Mouse (Mus musculus): ENCODE results near the gene Scyl3.
A peak's percentile ranks its signal among the peaks of the same experiment; 100 is the strongest.

Scyl3 gene

GRCm38 (mm10) chr1:163928846-163929245 is at the start of gene Scyl3:
Scyl3 (plus strand) TSS chr1:163929100.
- DNase-seq (ENCODE audit: low spot score in 2 of 2), result no peak

DNA sequence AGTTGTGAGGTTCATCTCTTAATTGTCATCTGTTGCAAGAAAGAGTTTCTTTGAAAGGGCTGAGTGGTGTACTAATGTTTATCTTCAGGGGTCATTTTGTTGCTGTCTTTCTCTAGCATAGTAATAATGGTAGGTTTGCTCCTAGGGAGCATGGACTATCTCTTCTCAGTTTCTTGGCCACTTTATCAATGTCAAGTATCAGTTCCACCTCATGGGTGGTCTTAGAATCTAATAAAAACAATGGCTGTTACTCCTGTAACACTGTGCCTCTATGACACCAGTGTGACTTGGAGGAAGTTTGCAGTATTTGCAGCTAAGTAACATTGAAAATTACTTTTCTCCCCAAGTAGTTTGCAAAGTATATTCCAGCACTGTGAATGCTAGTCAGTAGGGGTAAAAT is 39.3 kb upstream of the Scyl3 start:
- no peak for DNase-seq (ENCODE audit: low spot score in 2 of 2)

DNA sequence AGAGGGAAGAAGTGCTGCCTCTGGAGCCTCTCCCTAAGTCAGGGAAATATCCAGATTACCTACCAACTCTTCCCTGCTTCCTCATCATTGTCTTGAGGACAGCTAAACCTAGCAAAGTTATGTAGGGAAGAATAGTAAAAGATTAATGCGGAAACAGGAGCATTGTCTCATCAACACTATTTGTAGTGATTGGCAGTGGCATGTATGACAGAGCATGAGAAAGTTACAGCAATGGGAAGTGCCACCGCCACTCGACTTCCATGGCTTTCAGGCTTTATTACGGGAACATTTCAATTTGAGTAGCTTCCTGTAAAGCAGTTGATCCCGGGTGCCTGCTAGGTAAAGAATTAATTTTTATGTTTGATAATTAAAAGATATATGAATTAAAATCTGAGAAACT is 35.6 kb upstream of the Scyl3 start:
- DNase-seq (ENCODE audit: low spot score in 2 of 2), result no peak

DNA sequence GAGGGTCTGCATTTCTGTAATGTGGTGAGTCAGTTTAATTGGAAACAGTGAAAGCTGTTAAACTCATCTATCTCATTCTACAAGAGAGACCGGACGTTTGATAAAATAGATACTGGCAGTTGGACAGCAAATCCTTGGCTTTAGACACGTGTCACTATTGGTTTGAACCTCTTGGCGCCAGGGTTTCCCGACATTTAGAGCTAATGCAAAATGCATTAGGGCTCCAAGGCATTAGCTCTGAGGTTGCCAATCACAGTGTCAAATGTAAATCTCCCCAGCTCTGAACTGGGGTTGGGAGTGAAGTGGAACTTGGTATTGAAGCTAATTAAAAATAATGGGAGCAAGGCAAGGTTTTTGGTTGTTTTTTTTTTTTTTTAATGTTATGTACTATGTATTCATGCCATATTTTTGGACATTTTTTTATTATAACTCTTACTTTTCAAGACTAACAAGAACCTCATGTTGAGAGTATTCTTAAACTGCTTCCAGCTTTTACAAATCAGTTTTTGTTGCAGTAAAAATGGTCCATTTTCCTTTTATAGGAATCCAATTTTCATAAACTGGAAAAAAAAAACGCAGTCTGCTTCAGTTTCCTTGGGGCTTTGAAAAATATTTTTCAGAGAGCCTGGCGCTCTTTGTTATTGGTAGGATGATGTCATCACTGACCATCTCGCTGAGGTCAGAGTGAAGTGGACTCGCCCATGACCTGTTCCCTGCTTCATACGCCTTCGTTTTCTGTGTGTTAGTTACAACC is 34.9 kb upstream of the Scyl3 start:
- DNase-seq (ENCODE audit: low spot score in 2 of 2), result no peak

- no peak for DNase-seq (ENCODE audit: low spot score in 2 of 2)
These were observed 30.6 kb upstream of the Scyl3 start for GRCm38 (mm10) chr1:163898291-163898764.

DNA sequence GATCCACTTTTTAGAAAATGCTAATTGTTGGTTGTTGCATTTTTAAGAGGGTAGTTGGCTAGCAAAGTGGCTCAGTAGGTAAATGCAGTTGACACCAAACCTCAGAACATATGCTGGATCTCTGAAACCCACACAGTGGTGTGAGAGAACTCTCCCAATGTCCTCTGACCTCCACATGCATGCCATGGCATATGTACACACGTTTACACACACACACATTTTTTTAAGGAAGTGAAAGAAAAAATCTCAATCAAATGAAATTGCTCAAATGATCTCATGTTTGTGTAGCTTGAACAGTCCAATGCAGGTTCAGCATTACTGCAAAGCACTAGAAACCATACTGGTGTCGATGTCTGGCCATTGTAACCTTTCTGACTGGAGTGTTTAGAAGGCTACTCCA is 29.3 kb upstream of the Scyl3 start:
- no peak for DNase-seq (ENCODE audit: low spot score in 2 of 2)

DNA sequence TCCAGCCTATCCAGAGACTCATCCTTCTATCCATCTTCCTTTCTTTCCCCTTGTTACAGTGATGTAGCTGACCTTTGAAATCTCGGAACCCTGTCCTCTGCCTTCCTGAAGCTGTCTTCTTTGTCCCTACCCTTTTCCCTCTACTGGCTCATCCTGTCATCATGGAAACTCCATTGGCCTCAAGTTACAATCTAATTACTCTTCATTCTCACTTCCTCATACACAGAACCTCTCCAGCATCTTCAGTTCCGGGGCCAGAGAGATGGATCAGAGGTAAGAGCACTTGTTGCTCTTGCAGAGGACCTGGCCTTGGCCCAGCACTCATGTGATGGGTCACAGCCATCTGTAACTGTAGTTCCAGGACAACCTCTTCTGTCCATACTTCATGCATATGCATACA is 28.7 kb upstream of the Scyl3 start:
- no peak for DNase-seq (ENCODE audit: low spot score in 2 of 2)

GRCm38 (mm10) chr1:163903411-163903810 is 25.5 kb upstream of the Scyl3 start:
- no peak for DNase-seq (ENCODE audit: low spot score in 2 of 2)

- DNase-seq (ENCODE audit: low spot score in 2 of 2), result no peak
These were observed 21.7 kb upstream of the Scyl3 start for GRCm38 (mm10) chr1:163907007-163907811.

DNA sequence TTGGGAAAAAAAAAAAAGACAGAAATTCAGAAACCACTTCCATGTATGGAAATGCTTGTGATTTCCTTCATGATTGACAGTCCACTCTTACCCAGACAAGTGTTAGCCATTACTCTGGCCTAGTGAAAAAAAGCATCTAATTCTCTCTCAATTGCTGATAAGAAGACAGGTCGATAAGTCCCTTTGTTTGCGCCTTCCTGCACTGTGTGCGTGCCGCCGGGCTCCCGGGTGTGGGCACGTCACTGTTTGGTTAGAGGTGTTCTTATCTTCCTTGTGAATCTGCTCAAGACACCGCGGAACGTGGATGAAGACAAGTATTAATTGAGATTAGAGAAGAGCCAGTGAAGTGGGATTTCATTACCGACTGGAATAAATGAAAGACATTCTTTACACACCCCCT is 20.5 kb upstream of the Scyl3 start:
- DNase-seq (ENCODE audit: low spot score in 2 of 2), result no peak

DNA sequence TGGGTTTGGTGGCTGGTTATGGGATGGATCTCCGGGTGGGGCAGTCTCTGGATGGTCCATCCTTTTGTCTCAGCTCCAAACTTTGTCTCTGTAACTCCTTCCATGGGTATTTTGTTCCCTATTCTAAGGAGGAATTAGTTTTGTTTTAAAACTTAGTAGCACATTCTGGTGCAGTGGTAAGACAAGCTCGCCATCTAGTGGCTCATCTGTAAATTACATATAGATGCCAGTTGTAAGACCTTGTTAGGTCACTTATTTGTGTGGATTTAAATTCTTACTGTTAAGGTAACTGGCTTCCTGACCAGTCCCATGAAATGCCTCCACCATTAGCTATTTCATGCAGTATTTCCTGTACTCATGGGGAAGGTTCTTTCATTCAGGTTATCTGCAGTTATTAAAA is 18.6 kb upstream of the Scyl3 start:
- DNase-seq (ENCODE audit: low spot score in 2 of 2), result no peak

- no peak for DNase-seq (ENCODE audit: low spot score in 2 of 2)
These were observed 18.1 kb upstream of the Scyl3 start for GRCm38 (mm10) chr1:163910785-163911184.

- DNase-seq (ENCODE audit: low spot score in 2 of 2), result no peak
These were observed 16.9 kb upstream of the Scyl3 start for GRCm38 (mm10) chr1:163911981-163912380.

DNA sequence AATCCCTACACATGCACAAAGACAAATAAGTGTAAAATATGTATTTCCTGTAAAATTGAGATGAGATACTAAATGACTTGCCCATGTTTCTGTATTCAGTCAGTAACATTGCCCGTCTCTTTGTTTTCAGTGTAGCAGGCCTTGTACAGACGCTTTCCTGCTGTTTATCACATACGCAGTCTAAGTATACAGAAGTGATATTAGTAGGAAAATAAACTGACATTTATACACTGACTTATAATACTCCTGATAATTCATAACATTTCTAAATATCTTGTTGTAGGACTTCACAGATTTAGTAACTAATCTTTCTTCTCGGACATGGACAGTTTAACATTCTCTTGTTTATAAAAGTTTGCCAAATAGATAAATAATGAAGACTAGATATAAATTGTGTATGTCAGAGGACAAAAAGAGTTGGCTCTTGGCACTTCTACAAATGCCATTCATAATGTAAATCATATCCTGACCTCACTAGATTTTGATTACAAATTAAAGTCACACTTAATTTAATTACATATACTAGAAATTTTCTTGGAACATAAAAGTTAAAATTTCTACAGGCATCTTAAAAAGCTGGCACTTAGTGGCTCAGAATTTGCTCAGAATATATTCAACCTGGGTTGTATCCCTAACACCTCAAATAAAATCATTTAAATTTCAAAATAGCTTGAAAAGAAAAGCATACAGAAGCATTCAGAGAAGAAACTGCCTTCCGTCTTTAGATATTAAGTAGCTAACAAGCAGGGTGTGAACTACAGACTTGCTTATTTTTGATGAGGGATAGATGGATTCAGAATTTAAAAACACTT is 11.3 kb upstream of the Scyl3 start:
- DNase-seq (ENCODE audit: low spot score in 2 of 2), result no peak

DNA sequence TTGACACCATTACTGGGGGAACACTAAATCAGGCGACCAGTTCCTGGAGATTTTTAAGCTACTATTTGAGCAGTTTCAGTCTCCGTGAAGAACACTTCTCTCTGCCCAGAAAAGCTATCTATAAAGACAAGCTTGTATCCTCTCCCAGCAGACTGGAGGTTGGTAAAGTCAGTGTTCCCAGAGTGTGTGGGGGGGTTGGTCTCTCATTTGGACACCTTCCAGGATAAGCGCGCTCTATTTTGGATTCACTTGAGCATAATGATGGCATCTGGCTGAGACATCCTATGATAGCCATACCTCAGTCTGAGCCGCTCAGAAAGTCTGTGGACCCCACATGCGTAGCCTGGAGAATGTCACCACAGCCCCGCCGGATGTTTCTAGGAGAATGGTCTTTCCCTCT is 4.8 kb upstream of the Scyl3 start:
- DNase-seq (ENCODE audit: low spot score in 2 of 2), result no peak

- DNase-seq (ENCODE audit: low spot score in 2 of 2), result peak; percentile 70 to 79
These were observed 947 bp downstream of the Scyl3 start for GRCm38 (mm10) chr1:163929636-163930457.

DNA sequence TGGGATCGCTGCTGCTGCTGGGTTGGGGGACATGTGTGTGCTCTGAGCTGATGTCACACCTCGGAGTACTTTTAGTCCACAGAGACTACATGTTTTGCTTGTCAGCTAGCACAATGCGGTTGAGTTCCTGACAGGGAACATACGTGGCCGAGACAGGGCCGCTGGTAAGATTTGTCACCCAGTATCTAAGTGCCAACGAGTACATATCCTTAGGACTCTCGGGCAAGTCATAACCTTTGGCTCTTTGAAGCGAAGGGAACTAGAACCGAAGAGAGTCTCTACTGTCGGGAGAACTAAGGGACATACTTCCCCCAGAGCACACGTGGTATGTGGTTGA is 1.5 kb downstream of the Scyl3 start:
- peak in 1 of 2 experiments; percentile 4 for DNase-seq (ENCODE audit: low spot score in 2 of 2)

DNA sequence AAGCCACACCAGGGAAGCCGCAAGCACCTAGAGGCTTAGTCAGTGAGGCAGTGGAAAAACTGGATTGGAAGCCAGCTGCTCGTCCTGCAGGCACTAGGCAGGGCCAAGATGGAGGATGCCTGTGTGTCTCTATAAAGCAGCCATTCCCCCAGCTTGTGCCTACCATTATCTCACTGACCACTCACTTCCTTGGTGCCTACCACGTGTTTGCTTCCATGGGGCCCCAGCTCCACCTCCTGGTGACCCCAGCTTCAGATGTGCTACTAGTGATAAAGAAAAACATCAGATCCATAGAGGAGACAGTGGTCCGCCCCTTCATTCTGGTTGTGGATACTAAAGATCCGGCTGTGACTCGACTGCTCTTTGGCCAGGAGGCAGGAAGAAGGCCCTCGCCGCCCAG is 2.9 kb downstream of the Scyl3 start:
- no peak for DNase-seq (ENCODE audit: low spot score in 2 of 2)

DNA sequence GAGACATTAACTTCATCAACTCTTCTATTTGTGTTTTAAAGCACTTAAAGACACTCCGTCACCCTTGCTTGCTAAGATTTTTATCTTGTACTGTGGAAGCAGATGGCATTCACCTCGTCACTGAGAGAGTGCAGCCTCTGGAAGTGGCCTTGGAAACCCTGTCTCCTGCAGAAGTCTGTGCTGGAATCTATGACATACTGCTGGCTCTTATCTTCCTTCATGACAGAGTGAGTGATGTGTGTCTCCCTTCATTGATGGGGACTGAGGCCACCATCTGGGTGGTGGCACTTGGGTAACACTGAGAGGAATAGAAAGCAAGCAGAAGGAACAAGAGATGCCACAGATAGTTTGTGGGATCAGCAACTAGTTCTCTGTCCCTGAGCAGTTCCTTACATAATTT is 5.7 kb downstream of the Scyl3 start:
- DNase-seq (ENCODE audit: low spot score in 2 of 2), result no peak

- DNase-seq (ENCODE audit: low spot score in 2 of 2), result no peak
These were observed 13.2 kb downstream of the Scyl3 start for GRCm38 (mm10) chr1:163942056-163942455.

DNA sequence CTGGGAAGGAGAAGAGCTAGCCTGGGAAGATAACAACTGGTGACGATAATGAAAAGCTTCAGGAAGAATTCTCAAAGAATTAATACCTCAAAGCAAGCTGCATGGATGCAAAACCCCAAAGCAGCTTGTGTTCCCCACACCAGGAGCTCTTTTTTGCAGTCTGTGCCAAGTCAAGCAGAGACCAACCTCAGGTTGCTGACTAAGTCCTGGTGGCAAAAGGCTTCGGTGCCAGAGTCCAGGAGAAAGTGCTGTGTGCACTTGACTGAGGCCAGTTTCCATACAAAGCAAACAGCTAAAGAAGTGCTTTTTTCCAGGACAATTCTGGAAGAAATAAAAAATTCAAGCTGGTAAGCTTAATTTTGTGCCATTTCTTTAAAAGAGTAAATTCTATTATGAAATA is 24.5 kb downstream of the Scyl3 start:
- no peak for DNase-seq (ENCODE audit: low spot score in 2 of 2)

DNA sequence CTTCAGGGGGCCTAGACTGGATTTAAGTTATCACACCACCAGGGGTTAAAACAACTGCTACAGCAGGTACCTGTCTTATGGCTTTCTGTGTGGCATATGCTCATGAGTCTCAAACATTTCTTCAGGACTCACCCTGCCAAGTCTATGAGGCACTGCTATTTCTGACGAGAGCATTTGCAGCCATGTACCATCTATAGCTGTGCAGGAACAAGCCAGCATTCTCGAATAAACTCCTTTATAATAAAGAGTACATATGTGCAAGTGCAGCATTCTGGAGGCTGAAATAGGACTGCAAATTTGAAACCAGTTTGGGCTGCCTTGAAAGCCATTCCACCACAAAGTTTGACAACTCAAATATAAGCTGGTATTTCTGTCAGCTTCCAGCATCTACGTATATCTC is 29.1 kb downstream of the Scyl3 start:
- no peak for DNase-seq (ENCODE audit: low spot score in 2 of 2)
